Mouse (Mus musculus) right cerebral cortex, postnatal 10 days (tissue): ENCODE data around the gene Gm7697.
"Not testable (repeated sequence)": the region's sequence is repeated elsewhere in the genome, so short reads cannot be mapped to it uniquely, and the experiment has no call there.

ENCODE experiments used
- DNase-seq, 2 experiments: peaks; one replicate each; pipeline ENCODE4 v3.0.0; 2021; ENCODE audit warnings: low spot score in 2 of 2

Gm7697 gene

GRCm38 (mm10) chr8:69522876-69523275 lies at the start of gene Gm7697:
Gene Gm7697, minus strand, starts transcription at chr8:69522976.
- DNase-seq: not testable (repeated sequence)

- DNase-seq: not testable (repeated sequence)
These were observed 28.5 kb upstream of the Gm7697 start for GRCm38 (mm10) chr8:69551249-69551648.

GRCm38 (mm10) chr8:69549556-69549955 lies 26.8 kb upstream of the Gm7697 start:
- DNase-seq: peak; percentile 71 to 82

- DNase-seq: not testable (repeated sequence)
These were observed 25.3 kb upstream of the Gm7697 start for GRCm38 (mm10) chr8:69548114-69548513.

GRCm38 (mm10) chr8:69547208-69547607 lies 24.4 kb upstream of the Gm7697 start:
- DNase-seq: not testable (repeated sequence)

- DNase-seq: not testable (repeated sequence)
These were observed 22.2 kb upstream of the Gm7697 start for GRCm38 (mm10) chr8:69545020-69545419.

GRCm38 (mm10) chr8:69544511-69544910 lies 21.7 kb upstream of the Gm7697 start:
- DNase-seq: not testable (repeated sequence)

- DNase-seq: not testable (repeated sequence)
These were observed 21.2 kb upstream of the Gm7697 start for GRCm38 (mm10) chr8:69543984-69544383.

- not testable (repeated sequence) for DNase-seq
These were observed 18.0 kb upstream of the Gm7697 start for GRCm38 (mm10) chr8:69540764-69541163.

GRCm38 (mm10) chr8:69540331-69540730 lies 17.6 kb upstream of the Gm7697 start:
- not testable (repeated sequence) for DNase-seq

- not testable (repeated sequence) for DNase-seq
These were observed 47.8 kb downstream of the Gm7697 start for GRCm38 (mm10) chr8:69474946-69475345.

- DNase-seq: not testable (repeated sequence)
These were observed 69.3 kb downstream of the Gm7697 start, which contains the start of gene Gm9495 for GRCm38 (mm10) chr8:69453465-69453864. Gene Gm9495, minus strand, starts transcription at chr8:69453565.
